Mouse (Mus musculus) bone marrow, adult 2 months (tissue): ENCODE measurements around the gene Sdc4. TPM values are rescaled to one million over a fixed set of nuclear protein-coding genes. Genes with fewer than 3 reads are reported as not detected.

ENCODE experiments used
- H3K27ac ChIP-seq: fragments of 200-500 bp; 2 replicates; pipeline ENCODE4 v1.5.1; 2012; ENCODE audit warnings: low read depth, mild to moderate bottlenecking, control low read depth, inconsistent platforms, low read length; ENCODE audit not compliant: control insufficient read depth, poor library complexity, insufficient read depth
- H3K4me1 ChIP-seq: fragments of 200-500 bp; 2 replicates; pipeline ENCODE4 v1.6.1; 2011; ENCODE audit warnings: low read length; ENCODE audit not compliant: control insufficient read depth, insufficient read depth
- H3K4me3 ChIP-seq: fragments of 200-500 bp; replicated peaks from 2 replicates; pipeline ENCODE3; 2011; ENCODE audit warnings: mild to moderate bottlenecking, low read depth, low read length, control low read depth; ENCODE audit not compliant: control insufficient read depth
- CTCF ChIP-seq: fragments of 200-500 bp; IDR thresholded peaks from 2 replicates; pipeline ENCODE4 v1.5.1; 2011; ENCODE audit warnings: low read length, control low read depth; ENCODE audit not compliant: control insufficient read depth, insufficient read depth
- POLR2A ChIP-seq: fragments of 200-500 bp; IDR thresholded peaks from 2 replicates; pipeline ENCODE4 v1.6.1; 2011; ENCODE audit warnings: low read depth, mild to moderate bottlenecking, control low read depth, low read length, borderline replicate concordance; ENCODE audit not compliant: control insufficient read depth
- WGBS: fragments of 180-500 bp; shearing (Covaris S2); methylation state at CpG from one replicate; pipeline ENCODE4 v1.1.7; 2018; 5-methylcytosine and 5-hydroxymethylcytosine counted together
- polyA plus RNA-seq: library from polyadenylated mRNA; stranded (reverse); fragments of >200 nt; gene quantifications from 2 replicates; pipeline ENCODE4 v1.2.4, GENCODE M21; 2011; ENCODE audit warnings: low replicate concordance; ENCODE audit not compliant: missing spikeins, insufficient read depth, insufficient read length

Sdc4 gene
- polyA plus RNA-seq, 1 experiment = 22.1 TPM

DNA sequence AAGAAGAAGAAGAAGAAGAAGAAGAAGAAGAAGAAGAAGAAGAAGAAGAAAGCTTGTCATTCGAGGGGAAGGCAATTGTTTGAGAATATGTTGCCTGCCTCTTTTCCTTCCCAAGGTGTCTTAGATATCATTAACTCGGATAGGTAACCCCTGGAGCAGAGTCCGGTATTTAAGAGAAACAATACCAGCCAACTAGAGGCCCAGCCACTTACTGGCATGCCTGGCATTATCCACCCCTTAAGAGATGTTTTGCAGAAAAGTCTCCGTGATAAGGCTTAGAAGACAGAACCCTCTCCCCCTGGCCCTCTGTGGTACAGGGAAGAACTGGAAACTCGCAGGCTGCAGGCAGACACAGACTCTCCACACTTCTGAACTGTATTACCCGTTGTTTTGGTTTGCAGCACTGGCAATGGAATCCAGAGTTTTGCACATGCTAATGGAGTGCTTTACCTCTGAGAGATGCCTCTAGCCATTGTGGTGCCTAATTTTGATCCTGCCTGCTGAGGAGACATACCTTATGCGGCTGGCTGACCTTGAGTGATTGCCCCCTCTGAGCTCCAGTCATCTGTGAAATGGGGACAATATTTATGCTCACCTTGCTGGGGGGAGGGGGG is 10.3 kb upstream of the Sdc4 start:
- Histone ChIP-seq H3K4me3 (no peak overlapping the region), H3K4me1 (peaks cover 2% of the 10 kb centered on the region; the same call in 1 of the 2 replicates), H3K27ac (no peak overlapping the region)
- no peak for TF ChIP-seq CTCF
- no peak for TF ChIP-seq POLR2A
- WGBS = 70% methylated on average over 7 of the region's 7 CpGs

DNA sequence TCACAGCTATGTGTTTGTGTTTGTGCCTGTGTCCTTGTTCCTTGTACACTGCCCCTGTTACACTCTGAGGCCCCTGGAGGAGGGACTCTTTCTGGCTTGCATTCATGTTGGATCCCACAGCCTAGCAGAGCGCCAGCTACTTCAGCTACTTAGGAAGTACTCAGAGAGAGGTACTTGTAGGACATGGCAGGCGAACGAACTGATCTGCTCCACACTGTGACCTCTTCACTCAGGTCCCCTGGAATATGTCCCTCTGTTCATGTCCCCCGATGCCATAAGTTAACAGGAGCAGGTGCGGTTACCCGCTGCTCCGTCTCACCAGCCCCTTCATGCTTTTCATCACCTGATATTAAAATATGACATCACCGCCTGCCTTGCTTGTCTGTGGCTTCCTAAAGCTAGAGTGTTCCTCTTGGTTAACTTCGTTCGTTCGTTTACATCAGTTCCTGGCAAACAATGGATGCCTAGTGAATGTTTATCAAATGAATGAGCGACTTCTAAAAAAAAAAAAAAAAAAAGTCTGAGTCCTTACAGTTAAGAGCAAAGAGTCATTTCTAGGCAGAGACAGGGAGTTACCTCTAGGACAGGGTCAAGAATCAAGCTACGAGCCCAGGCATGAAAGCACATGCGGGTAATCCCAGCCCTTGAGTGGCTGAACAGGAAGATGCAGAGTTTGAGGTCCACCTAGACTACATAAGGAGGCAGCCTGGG is 9.5 kb upstream of the Sdc4 start:
- 73% methylated on average over 14 of the region's 14 CpGs for WGBS
- H3K4me3 ChIP-seq = no peak overlapping the region
- TF ChIP-seq POLR2A (no peak), CTCF (no peak)
- H3K27ac ChIP-seq = no peak overlapping the region
- no peaks in the 10 kb centered on the region; the same call in 1 of the 2 replicates for H3K4me1 ChIP-seq

DNA sequence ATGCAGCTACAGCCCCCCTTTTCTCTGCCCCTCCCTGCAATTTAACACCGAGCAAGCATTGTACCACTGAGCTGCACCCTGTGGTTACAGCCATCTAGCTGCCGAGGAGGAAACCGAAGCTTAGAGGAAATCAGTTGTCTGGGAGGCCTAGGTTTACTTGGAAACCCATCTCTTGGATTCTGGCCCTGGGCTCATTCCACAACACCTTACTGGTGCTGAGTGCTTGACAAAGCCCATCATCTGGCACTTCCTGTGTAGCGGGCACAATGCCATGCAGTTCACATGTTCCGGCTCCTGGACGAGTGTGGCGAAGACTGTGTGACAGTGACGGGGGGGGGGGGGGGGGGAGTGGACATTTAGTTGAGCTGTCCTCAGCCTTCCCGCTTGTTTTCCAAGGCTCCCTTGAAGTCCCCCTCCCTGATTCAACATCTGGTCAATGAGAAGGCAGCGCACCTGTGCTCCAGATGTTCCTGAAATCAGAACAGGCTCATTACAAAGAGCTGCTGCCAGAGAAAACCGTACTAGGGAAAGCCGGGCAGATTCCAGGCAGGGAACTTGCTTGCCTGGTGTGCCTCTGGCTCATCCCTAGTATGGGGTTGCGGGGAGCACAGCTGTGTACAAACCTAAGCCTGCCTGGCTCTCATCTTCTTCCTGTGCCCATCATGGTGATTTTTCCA is 8.5 kb upstream of the Sdc4 start:
- TF ChIP-seq CTCF (no peak), POLR2A (no peak)
- WGBS = 36% methylated on average over 13 of the region's 13 CpGs
- no peak overlapping the region for H3K27ac ChIP-seq

DNA sequence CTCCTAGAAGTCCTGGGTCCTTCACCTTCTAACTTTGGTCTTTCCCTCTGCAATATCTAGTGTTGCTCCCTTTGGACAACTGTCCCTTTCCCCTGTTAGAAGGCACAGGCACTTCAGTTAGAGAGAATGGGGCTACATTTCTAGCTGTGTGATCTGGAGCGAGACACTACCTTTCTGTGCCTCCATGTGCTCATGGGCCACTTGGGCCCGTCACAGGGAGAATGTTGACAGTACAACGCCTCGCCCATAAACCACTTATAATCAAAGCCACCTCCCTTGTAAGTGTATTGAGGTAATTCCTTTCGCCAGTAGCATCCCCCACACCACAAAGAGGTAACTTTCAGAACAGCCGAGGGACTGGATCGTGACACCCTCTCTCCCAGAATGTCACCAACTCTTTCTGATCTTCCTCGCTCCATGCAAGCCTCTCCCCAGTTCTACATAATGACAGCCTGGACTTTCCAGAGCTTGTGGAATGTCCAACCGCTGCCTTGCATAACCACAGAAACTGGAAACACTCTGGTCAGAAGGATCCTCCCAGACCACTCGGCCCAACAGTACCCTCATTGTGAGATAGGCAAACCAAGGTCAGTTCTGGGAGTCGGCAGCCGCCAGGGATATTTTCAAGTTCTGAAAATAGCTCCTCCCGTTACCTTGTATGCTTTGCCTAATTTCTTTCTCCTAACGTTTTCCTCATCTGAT is 5.8 kb upstream of the Sdc4 start:
- H3K4me3 ChIP-seq = no peak overlapping the region
- no peak for TF ChIP-seq POLR2A
- no peak for TF ChIP-seq CTCF
- 87% methylated on average over 14 of the region's 14 CpGs for WGBS
- no peaks in the 10 kb centered on the region for H3K4me1 ChIP-seq
- no peak overlapping the region for H3K27ac ChIP-seq

More for the DNA sequence above, 8.5 kb upstream of the Sdc4 start:
- no peak overlapping the region for H3K4me3 ChIP-seq
- no peaks in the 10 kb centered on the region; the same call in 1 of the 2 replicates for H3K4me1 ChIP-seq

DNA sequence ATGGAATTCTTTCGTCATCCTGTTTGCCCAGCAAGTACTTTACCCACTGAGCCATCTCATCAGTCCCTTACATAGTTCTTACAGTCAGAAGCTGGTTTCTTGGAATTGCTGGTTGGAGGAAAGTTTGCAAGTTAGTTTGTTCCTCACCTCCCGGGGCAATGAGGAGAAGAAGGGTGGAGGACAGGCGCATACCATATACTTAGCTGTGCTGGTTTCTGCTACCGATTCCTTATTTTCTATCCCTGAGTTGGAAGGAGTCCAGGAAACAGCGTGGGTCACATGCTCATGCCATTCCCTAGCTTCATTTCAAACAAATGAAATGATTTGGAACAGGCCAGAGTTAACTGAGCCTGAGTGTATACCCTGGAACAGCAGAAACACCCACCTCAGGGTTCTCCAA is 5.2 kb upstream of the Sdc4 start:
- no peaks in the 10 kb centered on the region for H3K4me1 ChIP-seq
- WGBS = 73% methylated on average over 5 of the region's 5 CpGs
- TF ChIP-seq CTCF (no peak), POLR2A (no peak)
- no peak overlapping the region for H3K4me3 ChIP-seq
- no peak overlapping the region for H3K27ac ChIP-seq

DNA sequence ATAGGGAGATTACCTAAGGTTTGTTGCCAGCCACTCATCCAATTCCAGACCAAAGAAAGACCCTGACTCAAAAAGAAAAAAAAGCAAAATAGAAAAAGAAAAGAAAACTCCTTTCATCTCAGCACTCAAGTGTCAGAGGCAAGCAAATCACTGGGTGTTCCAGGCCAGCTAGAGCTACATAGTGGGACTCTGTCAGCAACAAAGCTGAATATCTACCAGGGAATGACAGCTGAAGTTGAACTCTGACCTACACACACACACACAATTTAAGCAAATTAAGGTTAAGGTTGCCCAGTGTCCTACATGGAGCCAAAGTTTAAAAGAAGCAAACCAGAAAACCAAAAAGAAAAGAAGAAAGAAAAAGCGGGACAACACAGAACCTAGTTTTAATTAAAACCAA is 4.5 kb upstream of the Sdc4 start:
- TF ChIP-seq POLR2A (no peak), CTCF (no peak)
- Histone ChIP-seq H3K4me3 (no peak overlapping the region), H3K4me1 (no peaks in the 10 kb centered on the region), H3K27ac (no peak overlapping the region)
- 73% methylated on average over 1 of the region's 1 CpGs for WGBS

DNA sequence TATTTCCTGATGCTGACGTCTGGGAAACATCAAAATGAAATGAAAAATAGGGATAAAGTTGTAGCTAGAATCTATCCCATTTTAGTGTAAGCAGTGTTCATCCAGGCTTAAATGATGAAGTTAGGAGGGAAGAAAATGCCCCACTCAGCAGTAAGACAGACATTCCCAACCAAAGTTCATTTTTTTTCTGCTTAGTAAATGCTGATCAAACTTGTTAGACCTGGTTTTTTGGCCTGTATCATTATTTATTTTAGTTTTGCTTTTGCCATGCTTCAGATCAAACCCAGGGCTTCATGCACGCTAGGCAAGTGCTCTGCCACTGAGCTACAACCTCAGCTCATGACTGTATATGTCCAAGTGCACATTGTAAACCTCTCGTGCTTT is 2.4 kb upstream of the Sdc4 start:
- H3K4me3 ChIP-seq = no peak overlapping the region
- WGBS = 65% methylated on average over 3 of the region's 3 CpGs
- H3K27ac ChIP-seq = no peak overlapping the region
- H3K4me1 ChIP-seq = no peaks in the 10 kb centered on the region
- TF ChIP-seq CTCF = no peak
- TF ChIP-seq POLR2A = no peak
